Mouse (Mus musculus) layer of hippocampus, postnatal 25 days (tissue): Measurements from ENCODE around the gene Vmn1r26. TPM values are rescaled to one million over a fixed set of nuclear protein-coding genes. Genes with fewer than 3 reads are reported as not detected.
"Not testable (repeated sequence)": the region's sequence is repeated elsewhere in the genome, so short reads cannot be mapped to it uniquely, and the experiment has no call there.

Experiments
- DNase-seq, 2 experiments: peaks; one replicate each; pipeline ENCODE4 v3.0.0; 2022; ENCODE audit warnings: mixed read lengths in 2 of 2, low spot score in 1 of 2; ENCODE audit errors: extremely low spot score in 1 of 2
- total RNA-seq, 2 experiments: library from RNA; stranded (reverse); gene quantifications; 2 replicates each; pipeline ENCODE4 v1.2.3; 2021

Vmn1r26 gene
- total RNA-seq, result not detected

DNA sequence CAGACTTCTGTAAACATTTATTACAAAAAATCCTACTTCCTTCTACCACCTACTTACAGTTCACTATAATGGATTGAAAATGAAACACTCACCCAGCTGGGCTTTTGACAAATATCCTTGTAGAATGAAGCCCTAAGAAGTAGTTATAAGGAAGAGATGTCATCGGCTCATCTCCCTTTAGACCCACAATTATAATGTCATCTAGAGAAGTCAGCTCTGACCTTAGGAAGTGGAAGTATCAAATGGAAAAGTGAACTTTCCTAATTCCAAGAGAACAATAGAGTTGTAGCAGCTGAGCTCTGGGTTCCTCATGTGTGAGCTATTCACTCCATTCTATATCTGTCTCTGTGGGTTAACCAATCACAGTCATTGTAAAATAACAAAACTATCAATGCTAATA is at the start of gene Vmn1r26:
Gene Vmn1r26, minus strand, starts transcription at position 101 of the 400 bp plus-strand sequence.
- DNase-seq, result no peak

DNA sequence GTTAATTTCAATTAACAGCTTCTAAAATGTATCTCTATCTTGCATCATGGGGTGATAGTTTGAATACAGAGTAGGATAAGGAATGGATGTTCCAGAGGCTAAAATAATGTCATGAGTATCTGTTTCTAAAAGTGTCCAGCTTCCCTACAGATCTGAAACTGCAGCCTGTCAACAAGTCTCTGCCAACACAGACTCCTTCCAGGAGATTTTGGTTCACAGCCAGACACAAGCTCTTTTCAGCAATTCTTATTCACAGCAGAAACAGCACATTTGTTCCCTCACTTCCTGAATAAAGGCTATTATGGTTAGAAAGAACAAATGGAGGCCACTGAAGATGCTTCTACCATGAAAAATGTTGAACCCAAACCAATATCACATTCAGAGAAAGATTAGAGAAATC is 29.1 kb upstream of the Vmn1r26 start:
- no peak for DNase-seq

GRCm38 (mm10) chr6:58017478-58017877 is 2.5 kb upstream of the Vmn1r26 start:
- not testable (repeated sequence) for DNase-seq

DNA sequence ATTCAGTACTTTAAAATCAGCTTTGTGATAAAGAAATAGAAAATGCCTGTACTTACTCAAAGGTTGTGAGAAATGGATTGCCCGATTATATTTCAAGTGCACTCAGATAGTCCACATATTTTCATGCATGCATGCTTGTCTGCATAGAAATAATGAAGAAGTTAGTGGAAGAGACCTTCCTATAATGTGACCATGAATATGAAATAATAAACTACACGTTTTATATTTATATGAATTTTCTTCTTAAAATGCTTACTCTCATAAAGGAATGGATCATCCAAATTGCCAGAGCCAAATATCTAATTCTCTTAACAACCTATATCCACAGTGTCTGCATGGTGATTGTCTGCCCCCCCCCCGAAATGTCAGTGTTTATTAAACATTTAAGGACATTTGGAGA is 34.2 kb downstream of the Vmn1r26 start, which contains the start of gene Vmn1r25:
Gene Vmn1r25, minus strand, starts transcription at position 101 of the 400 bp plus-strand sequence.
- no peak for DNase-seq

DNA sequence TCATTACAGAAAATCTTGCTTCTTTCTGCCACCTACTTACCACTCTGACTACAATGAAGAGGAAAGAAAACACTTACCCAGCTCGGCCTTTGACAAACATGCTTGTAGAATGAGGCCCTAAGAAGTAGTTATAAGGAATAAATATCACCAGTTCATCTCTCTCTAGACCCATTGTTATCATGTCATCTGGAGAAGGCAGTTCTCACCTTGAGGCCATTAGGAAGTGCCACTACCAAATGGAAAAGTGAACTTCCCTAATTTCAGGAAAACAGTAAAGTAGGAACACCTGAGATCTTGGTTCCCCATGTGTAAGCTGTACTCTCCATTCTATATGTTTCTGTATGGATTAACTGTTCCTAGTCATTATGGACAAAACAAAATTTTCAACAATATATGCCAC is 53.6 kb downstream of the Vmn1r26 start, which contains the start of gene Vmn1r24:
Gene Vmn1r24, minus strand, starts transcription at position 101 of the 400 bp plus-strand sequence.
- DNase-seq, result not testable (repeated sequence)

Other genes starting within 250 kb of the Vmn1r26 start
- gene Vopp1, start 190.0 kb downstream of the Vmn1r26 start, total RNA-seq, result 10 to 100 TPM; 68.7 to 70.4 TPM
- gene Vmn1r21, start 164.8 kb downstream of the Vmn1r26 start, total RNA-seq, result not detected
- gene Vmn1r22, start 107.1 kb downstream of the Vmn1r26 start, total RNA-seq, result not detected
- gene Vmn1r23, start 88.3 kb downstream of the Vmn1r26 start, total RNA-seq, result not detected
- gene Vmn1r24, start 53.7 kb downstream of the Vmn1r26 start, total RNA-seq, result not detected
- gene Vmn1r25, start 34.3 kb downstream of the Vmn1r26 start, total RNA-seq, result not detected
- gene Vmn1r27, start 203.7 kb upstream of the Vmn1r26 start, total RNA-seq, result not detected
- not detected for gene Vmn1r28, start 246.9 kb upstream of the Vmn1r26 start, total RNA-seq